Comparison of ENCODE assay signal across 13 mouse cellular contexts in the genomic region with DNA sequence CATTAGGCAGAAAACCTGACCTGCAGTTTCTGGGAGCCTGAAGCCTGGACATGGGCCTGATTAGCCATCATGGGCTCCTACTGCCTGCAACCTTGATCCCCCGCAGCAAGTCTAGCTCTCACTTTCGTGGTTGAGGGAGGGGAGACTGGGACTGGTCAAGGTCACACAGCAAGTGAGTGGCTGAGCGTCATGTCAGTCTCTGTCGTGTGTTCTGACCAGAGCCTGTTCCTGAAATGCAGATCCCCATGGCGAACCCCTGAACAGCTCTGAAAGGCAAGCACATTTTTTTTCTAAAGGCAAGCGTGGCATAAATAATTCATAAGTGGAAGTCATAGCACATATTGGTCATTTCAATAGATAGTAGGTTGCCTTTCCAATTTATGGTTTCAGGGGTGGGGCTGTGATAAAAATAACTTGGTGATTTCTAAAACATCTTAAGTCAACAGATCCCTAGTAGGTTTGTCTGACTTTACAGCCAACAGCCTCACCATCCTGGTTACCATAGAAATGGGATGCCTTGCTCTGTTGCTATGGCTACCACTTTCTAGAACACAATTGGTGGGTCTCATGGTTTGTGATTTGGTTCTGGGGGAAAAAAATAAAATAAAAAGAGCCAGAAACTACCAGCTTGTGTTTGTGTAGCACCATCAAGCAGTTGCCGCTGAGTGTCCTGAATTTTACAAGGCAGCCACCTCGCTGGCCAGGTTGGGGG. TPM values are rescaled to one million over a fixed set of nuclear protein-coding genes. Genes with fewer than 3 reads are reported as not detected.
DNase-seq lines count a peak whose midpoint lies in the region; ATAC-seq and TF ChIP-seq lines count a peak whose summit lies in the region.
"Had no signal": no experiment of that assay in that cellular context is flagged by ENCODE, and none has a peak within 500 bp of the region (broad histone marks: within the 10 kb centered on the region; RNA-seq: fewer than 3 reads in every experiment).

No protein-coding gene starts in this region.

- no peaks in the 10 kb centered on the region for H3K27me3 ChIP-seq in hindbrain, embryonic 14.5 days (ENCODE audit: control insufficient read depth, insufficient read depth, low read length)
- no peaks in the 10 kb centered on the region for H3K27me3 ChIP-seq in midbrain, postnatal 0 days (ENCODE audit: insufficient read depth, low read length)
- no peaks in the 10 kb centered on the region for H3K27me3 ChIP-seq in liver, postnatal 0 days (ENCODE audit: insufficient read depth, low read length)
- H3K27me3 ChIP-seq: limb, embryonic 15.5 days; stomach, embryonic 15.5 days had no signal

- WGBS in hindbrain, embryonic 14.5 days = 20% methylated on average over 8 of the region's 8 CpGs
- WGBS in midbrain, postnatal 0 days = 21% methylated on average over 8 of the region's 8 CpGs
- WGBS in liver, postnatal 0 days (ENCODE audit: insufficient replicate concordance) = 56% methylated on average over 8 of the region's 8 CpGs

- H3K4me2 ChIP-seq in hindbrain, embryonic 14.5 days (replicated peaks) = peak overlapping the region; percentile 31
- peak overlapping the region; percentile 34 for H3K4me2 ChIP-seq in midbrain, postnatal 0 days (ENCODE audit: low read depth, low read length, poor library complexity, severe bottlenecking)
- no peak overlapping the region for H3K4me2 ChIP-seq in liver, postnatal 0 days (ENCODE audit: low read depth, low read length)
- H3K4me2 ChIP-seq: limb, embryonic 15.5 days; stomach, embryonic 15.5 days had no signal

- TF ChIP-seq EP300 in liver, postnatal 0 days (IDR thresholded peaks at IDR 0.05; ENCODE audit: low read depth) = no peak

- DNase-seq in left cerebral cortex, adult 2 months (ENCODE audit: extremely low spot score in 1 of 2, low spot score in 2 of 2) = no peak
- DNase-seq in left cerebral cortex, postnatal 4 days = no peak
- peak; percentile 39 for DNase-seq in embryo, embryonic 10.5 days (ENCODE audit: low spot score)
- DNase-seq in hindbrain, embryonic 14.5 days (ENCODE audit: low spot score) = peak; percentile 63
- DNase-seq in midbrain, postnatal 0 days (ENCODE audit: low spot score) = peak; percentile 82
- no peak for DNase-seq in liver, postnatal 0 days
- no peak for DNase-seq in adrenal gland, postnatal 14 days

- TF ChIP-seq CTCF in left cerebral cortex, adult 2 months (IDR thresholded peaks at IDR 0.05) = no peak
- no peak for TF ChIP-seq CTCF in midbrain, postnatal 0 days (IDR thresholded peaks at IDR 0.05)
- no peak for TF ChIP-seq CTCF in liver, postnatal 0 days (IDR thresholded peaks at IDR 0.05; ENCODE audit: low read depth)

- H3K36me3 ChIP-seq in hindbrain, embryonic 14.5 days (replicated peaks; ENCODE audit: control insufficient read depth, insufficient read depth) = no peaks in the 10 kb centered on the region; the same call in 1 of the 2 replicates
- no peaks in the 10 kb centered on the region for H3K36me3 ChIP-seq in midbrain, postnatal 0 days (ENCODE audit: insufficient read depth, low read length)
- no peaks in the 10 kb centered on the region for H3K36me3 ChIP-seq in liver, postnatal 0 days (replicated peaks; ENCODE audit: insufficient read depth, low read length)
- H3K36me3 ChIP-seq: limb, embryonic 15.5 days; stomach, embryonic 15.5 days had no signal

- peaks cover 31% of the 10 kb centered on the region for H3K4me1 ChIP-seq in hindbrain, embryonic 14.5 days (replicated peaks; ENCODE audit: control insufficient read depth, insufficient read depth, low read length)
- peaks cover 16% of the 10 kb centered on the region; the same call in 1 of the 2 replicates for H3K4me1 ChIP-seq in midbrain, postnatal 0 days (ENCODE audit: insufficient read depth, low read length)
- no peaks in the 10 kb centered on the region for H3K4me1 ChIP-seq in liver, postnatal 0 days (ENCODE audit: insufficient read depth)
- H3K4me1 ChIP-seq: limb, embryonic 15.5 days; stomach, embryonic 15.5 days had no signal

- peak; percentile 56; the same call in 1 of the 2 replicates for ATAC-seq in hindbrain, embryonic 14.5 days (ENCODE audit: low FRiP score)
- ATAC-seq in midbrain, postnatal 0 days (ENCODE audit: low FRiP score) = peak; percentile 72
- ATAC-seq in liver, postnatal 0 days = no peak
- ATAC-seq in cerebellum, adult (ENCODE audit: insufficient number of reproducible peaks, low FRiP score, low TSS enrichment) = no peak

- peak overlapping the region; percentile 79 for H3K27ac ChIP-seq in left cerebral cortex, adult 2 months
- peak overlapping the region; percentile 66 for H3K27ac ChIP-seq in hindbrain, embryonic 14.5 days
- H3K27ac ChIP-seq in midbrain, postnatal 0 days (ENCODE audit: low read depth, low read length) = peak overlapping the region; percentile 76
- H3K27ac ChIP-seq in liver, postnatal 0 days (ENCODE audit: low read depth) = no peak overlapping the region
- H3K27ac ChIP-seq: limb, embryonic 15.5 days; macrophage; stomach, embryonic 15.5 days had no signal

- intact Hi-C loops in left cerebral cortex, adult 2 months (cut with DNase I) = no loop called here
- intact Hi-C loops in left cerebral cortex, postnatal 4 days (cut with DNase I) = no loop called here

- H3K9me3 ChIP-seq in hindbrain, embryonic 14.5 days (ENCODE audit: control insufficient read depth, low read length) = no peaks in the 10 kb centered on the region
- H3K9me3 ChIP-seq in midbrain, postnatal 0 days (ENCODE audit: low read length) = no peaks in the 10 kb centered on the region
- H3K9me3 ChIP-seq in liver, postnatal 0 days (ENCODE audit: low read length) = no peaks in the 10 kb centered on the region
- H3K9me3 ChIP-seq: limb, embryonic 15.5 days; stomach, embryonic 15.5 days had no signal

- no peak overlapping the region for H3K9ac ChIP-seq in hindbrain, embryonic 14.5 days
- H3K9ac ChIP-seq in midbrain, postnatal 0 days (replicated peaks; ENCODE audit: low read length, poor library complexity, severe bottlenecking) = no peak overlapping the region
- H3K9ac ChIP-seq in liver, postnatal 0 days (replicated peaks) = no peak overlapping the region
- H3K9ac ChIP-seq: limb, embryonic 15.5 days; stomach, embryonic 15.5 days had no signal

- no peak overlapping the region for H3K4me3 ChIP-seq in left cerebral cortex, adult 2 months
- H3K4me3 ChIP-seq in hindbrain, embryonic 14.5 days (replicated peaks; ENCODE audit: low read length) = no peak overlapping the region
- H3K4me3 ChIP-seq in midbrain, postnatal 0 days (ENCODE audit: low read depth, low read length) = no peak overlapping the region
- no peak overlapping the region for H3K4me3 ChIP-seq in liver, postnatal 0 days (ENCODE audit: low read depth, low read length)
- H3K4me3 ChIP-seq: limb, embryonic 15.5 days; stomach, embryonic 15.5 days had no signal

RNA-seq across cellular contexts. Expression of a gene that starts 25.9 kb away (rescaled TPM):
- total RNA-seq in left cerebral cortex, adult 2 months (2021) = 100 to 1,000 TPM; 140 to 149 TPM
- 10 to 100 TPM; 40.2 to 43.2 TPM for total RNA-seq in left cerebral cortex, postnatal 4 days (2021)
- 16.6 and 20.8 TPM in 2 replicates for polyA plus RNA-seq in hindbrain, embryonic 14.5 days (2014; fragmentation: Nextera tagmentation; extraction: Ambion mirVana)
- total RNA-seq in midbrain, postnatal 0 days (2014; rRNA removed) = 43.8 and 44.9 TPM in 2 replicates
- 24.0 and 26.5 TPM in 2 replicates for polyA plus RNA-seq in midbrain, postnatal 0 days (2015; fragmentation: Nextera tagmentation; extraction: Ambion mirVana)
- polyA plus RNA-seq in liver, postnatal 0 days (2015; fragmentation: Nextera tagmentation; extraction: Ambion mirVana) = 0.07 TPM in 1 of 2 replicates, not detected in the other
- 0.44 and 0.56 TPM in 2 replicates for total RNA-seq in adrenal gland, postnatal 14 days (2021)
- polyA plus RNA-seq: heart, postnatal 0 days; kidney, embryonic 14.5 days; macrophage had no signal

RNA-seq across cellular contexts. Expression of a gene that starts 45.9 kb away (rescaled TPM):
- total RNA-seq in left cerebral cortex, adult 2 months (2021) = under 1 TPM in 1 of 2 experiments, not detected in 1; 0.30 TPM
- not detected for total RNA-seq in left cerebral cortex, postnatal 4 days (2021)
- polyA plus RNA-seq in hindbrain, embryonic 14.5 days (2014; fragmentation: Nextera tagmentation; extraction: Ambion mirVana) = 0.10 and 0.11 TPM in 2 replicates
- 2.8 TPM in 1 of 2 replicates, not detected in the other for total RNA-seq in midbrain, postnatal 0 days (2014; rRNA removed)
- polyA plus RNA-seq in midbrain, postnatal 0 days (2015; fragmentation: Nextera tagmentation; extraction: Ambion mirVana) = 0.11 and 0.52 TPM in 2 replicates
- 0.09 TPM in 1 of 2 replicates, not detected in the other for polyA plus RNA-seq in liver, postnatal 0 days (2015; fragmentation: Nextera tagmentation; extraction: Ambion mirVana)
- not detected in 2 replicates for total RNA-seq in adrenal gland, postnatal 14 days (2021)
- polyA plus RNA-seq: heart, postnatal 0 days; macrophage had no signal

Comparison
In these comparisons a context has a peak if more than half of its experiments do, and no peak if none do; other contexts are left out.
1. DNase-seq: peak in embryo, embryonic 10.5 days (single experiment), hindbrain, embryonic 14.5 days (single experiment) and midbrain, postnatal 0 days (single experiment); none in left cerebral cortex, adult 2 months (0 of 2), left cerebral cortex, postnatal 4 days (single experiment), liver, postnatal 0 days (single experiment) and adrenal gland, postnatal 14 days (single experiment).
2. ATAC-seq: peak in hindbrain, embryonic 14.5 days (single experiment) and midbrain, postnatal 0 days (single experiment); none in liver, postnatal 0 days (single experiment) and cerebellum, adult (single experiment).
3. RNA of a gene that starts 25.9 kb away (total RNA-seq): 140 to 149 TPM in left cerebral cortex, adult 2 months, 43.8 to 44.9 TPM in midbrain, postnatal 0 days and 40.2 to 43.2 TPM in left cerebral cortex, postnatal 4 days; 0.44 to 0.56 TPM in adrenal gland, postnatal 14 days; every median in the first group is over 10 times any median in the second.